Comparison of ENCODE assay signal across 26 mouse cellular contexts in genomic region chr4:146096998-146097397, GRCm38 (mm10). TPM values are rescaled to one million over a fixed set of nuclear protein-coding genes. Genes with fewer than 3 reads are reported as not detected.
"Had no signal": no experiment of that assay in that cellular context is flagged by ENCODE, and none has a peak within 500 bp of the region (broad histone marks: within the 10 kb centered on the region; RNA-seq: fewer than 3 reads in every experiment).

TSS of gene Zfp987 (plus strand) at chr4:146097298.

RNA-seq across cellular contexts. Expression of gene Zfp987, which starts in this region (rescaled TPM):
- total RNA-seq: heart, postnatal 10 days; heart, postnatal 14 days; heart, postnatal 25 days; heart, postnatal 36 days; heart, postnatal 4 days; hindbrain, postnatal 0 days; layer of hippocampus, adult 18-20 months; layer of hippocampus, adult 2 months; layer of hippocampus, adult 8-10 months; layer of hippocampus, postnatal 14 days; layer of hippocampus, postnatal 25 days; layer of hippocampus, postnatal 36 days; left cerebral cortex, adult 18-20 months; left cerebral cortex, adult 2 months had no signal
- polyA plus RNA-seq: heart, embryonic 12.5 days; heart, embryonic 13.5 days; heart, embryonic 14.5 days; heart, postnatal 0 days; hindbrain, embryonic 10.5 days; hindbrain, embryonic 11.5 days; hindbrain, embryonic 12.5 days; hindbrain, embryonic 15.5 days; hindbrain, embryonic 16.5 days; hindbrain, postnatal 0 days; kidney, adult 2 months; kidney, embryonic 16.5 days; large intestine, adult 2 months had no signal
